Mouse (Mus musculus) heart, adult 2 months (tissue): ENCODE data around the gene Alpk1. TPM values are rescaled to one million over a fixed set of nuclear protein-coding genes. Genes with fewer than 3 reads are reported as not detected.

Experiments used
- DNase-seq, 2 experiments: peaks; one replicate each; pipeline ENCODE4 v3.0.0; 2021
- H3K27ac ChIP-seq: fragments of 200-600 bp; 2 replicates; pipeline ENCODE4 v1.8.1; 2022
- H3K27me3 ChIP-seq: fragments of 200-500 bp; 2 replicates; pipeline ENCODE4 v1.6.1; 2012; ENCODE audit warnings: mild to moderate bottlenecking, low read length, inconsistent platforms, mixed read lengths; ENCODE audit not compliant: control insufficient read depth, insufficient read depth
- H3K36me3 ChIP-seq: fragments of 200-500 bp; 2 replicates; pipeline ENCODE4 v1.6.1; 2012; ENCODE audit warnings: low read length, inconsistent platforms; ENCODE audit not compliant: control insufficient read depth, insufficient read depth
- H3K4me1 ChIP-seq: fragments of 200-500 bp; 2 replicates; pipeline ENCODE4 v1.6.1; 2011; ENCODE audit warnings: low read length; ENCODE audit not compliant: control insufficient read depth, insufficient read depth
- H3K4me3 ChIP-seq: fragments of 200-600 bp; 2 replicates; pipeline ENCODE4 v1.8.1; 2022
- H3K79me2 ChIP-seq: fragments of 200-500 bp; replicated peaks from 2 replicates; pipeline ENCODE4 v1.6.1; 2012; ENCODE audit warnings: mild to moderate bottlenecking, inconsistent platforms, low read length, moderate library complexity, mixed read lengths; ENCODE audit not compliant: control insufficient read depth, insufficient read depth
- H3K9ac ChIP-seq: fragments of 200-500 bp; 2 replicates; pipeline ENCODE4 v1.6.1; 2012; ENCODE audit warnings: low read depth, mild to moderate bottlenecking, control low read depth, inconsistent platforms, low read length, mixed read lengths
- CTCF ChIP-seq: fragments of 200-600 bp; IDR thresholded peaks from 2 replicates; pipeline ENCODE4 v1.8.1; 2022; ENCODE audit warnings: antibody characterized with exemption, mild to moderate bottlenecking, moderate library complexity
- EP300 ChIP-seq: fragments of 200-500 bp; IDR thresholded peaks from 2 replicates; pipeline ENCODE4 v1.6.1; 2011; ENCODE audit warnings: low read depth, low read length, control low read depth; ENCODE audit not compliant: insufficient read depth
- POLR2A ChIP-seq: fragments of 200-500 bp; IDR thresholded peaks from 2 replicates; pipeline ENCODE4 v1.6.1; 2011; ENCODE audit warnings: mild to moderate bottlenecking, low read depth, low read length, control low read depth; ENCODE audit not compliant: insufficient read depth
- WGBS: fragments of 180-500 bp; shearing (Covaris S2); methylation state at CpG from one replicate; pipeline ENCODE4 v1.1.7; 2018; 5-methylcytosine and 5-hydroxymethylcytosine counted together
- intact Hi-C: fragments of 180-260 bp; cut with DNase I; formaldehyde crosslinking; loops from one replicate; pipeline ENCODE4 v1.15.1; 2025
- polyA plus RNA-seq: library from polyadenylated mRNA; depleted of rRNA; stranded (reverse); fragments of >200 nt; gene quantifications from 2 replicates; pipeline ENCODE4 v1.2.3, GENCODE M21; 2012
- total RNA-seq, 2 experiments: library from RNA; stranded (reverse); gene quantifications; 2 replicates each; pipeline ENCODE4 v1.2.3; 2021

Alpk1 gene
- total and polyA plus RNA-seq, 3 experiments: 1.4 to 3.0 (median 2.4) TPM

DNA sequence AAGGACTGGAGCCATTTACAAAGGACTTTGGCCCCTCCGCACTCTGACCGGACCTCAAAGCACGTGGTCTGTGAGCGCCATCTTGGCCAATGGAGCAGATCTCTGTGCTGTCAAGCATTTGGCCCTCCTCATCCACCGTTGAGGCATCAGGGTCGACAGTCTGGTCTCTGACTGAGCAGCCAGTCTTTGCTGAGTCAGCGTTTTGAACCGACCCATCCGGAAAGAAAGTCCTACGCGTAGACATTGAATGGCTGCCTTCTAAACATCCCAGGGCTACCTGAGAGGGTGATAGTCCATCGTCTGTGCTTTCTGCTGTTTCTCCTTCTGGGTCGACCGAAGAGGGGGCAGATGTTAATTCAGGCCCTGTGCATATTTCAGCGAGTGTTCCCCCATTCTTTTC is 100.6 kb downstream of the Alpk1 start:
- DNase-seq: no peak
- Histone ChIP-seq H3K27ac (no peak overlapping the region), H3K36me3 (no peaks in the 10 kb centered on the region; the same call in 1 of the 2 replicates), H3K4me1 (no peaks in the 10 kb centered on the region), H3K4me3 (no peak overlapping the region), H3K9ac (no peak overlapping the region), H3K79me2 (no peaks in the 10 kb centered on the region), H3K27me3 (no peaks in the 10 kb centered on the region)
- TF ChIP-seq POLR2A (no peak), CTCF (no peak), EP300 (no peak)
- intact Hi-C loops: no loop called here
- 87% methylated on average over 15 of the region's 15 CpGs for WGBS

DNA sequence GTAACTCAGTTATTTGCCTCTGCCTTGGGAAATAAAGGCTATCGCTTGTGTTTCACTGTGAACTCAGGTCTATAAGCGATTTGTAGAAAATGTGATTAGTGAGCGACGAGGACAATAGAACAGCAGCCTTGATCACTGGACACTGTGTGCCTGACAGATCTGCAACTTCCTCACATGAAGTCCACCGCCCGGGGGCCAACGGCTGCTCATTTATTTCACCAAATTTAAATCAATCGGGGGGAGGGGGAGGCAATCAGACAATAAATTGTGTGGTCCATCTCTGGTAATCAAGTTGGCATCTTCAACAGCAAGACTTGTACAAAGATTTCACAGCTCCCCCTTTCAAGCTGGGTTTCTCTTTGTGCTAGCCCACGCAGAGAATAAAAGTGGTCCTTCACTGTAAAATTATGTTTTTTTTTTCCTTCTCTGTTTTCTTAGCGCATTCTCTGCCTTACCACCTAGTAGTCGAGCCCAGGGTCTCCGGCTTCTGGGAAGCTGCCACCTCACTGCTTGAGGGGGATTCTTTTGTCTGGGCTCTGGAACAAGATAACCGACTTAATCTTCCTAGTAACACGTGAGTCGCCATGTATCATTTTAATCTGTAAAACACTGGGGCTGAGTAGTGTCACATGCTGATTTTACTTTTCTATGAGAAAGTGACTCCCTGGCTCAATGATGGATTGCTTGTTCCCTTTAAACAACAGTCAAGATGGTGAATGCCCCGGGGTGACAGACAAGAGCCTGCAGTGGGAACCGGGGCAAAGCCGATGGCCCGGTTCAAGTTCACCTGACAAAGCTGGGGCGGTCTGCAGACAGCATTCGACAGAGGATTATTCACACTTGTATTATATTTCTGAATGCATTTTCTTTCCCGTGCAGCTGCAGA is 118.4 kb downstream of the Alpk1 start:
- Histone ChIP-seq H3K4me3 (no peak overlapping the region), H3K79me2 (no peaks in the 10 kb centered on the region), H3K4me1 (no peaks in the 10 kb centered on the region), H3K36me3 (no peaks in the 10 kb centered on the region), H3K27ac (no peak overlapping the region), H3K27me3 (no peaks in the 10 kb centered on the region), H3K9ac (no peak overlapping the region)
- DNase-seq: no peak
- 78% methylated on average over 22 of the region's 22 CpGs for whole genome bisulfite sequencing
- intact Hi-C loops: no loop called here
- TF ChIP-seq POLR2A (no peak), CTCF (no peak), EP300 (no peak)

GRCm38 (mm10) chr3:127660712-127661111 is 119.6 kb downstream of the Alpk1 start:
- Histone ChIP-seq H3K9ac (no peak overlapping the region), H3K27me3 (no peaks in the 10 kb centered on the region), H3K27ac (no peak overlapping the region), H3K79me2 (no peaks in the 10 kb centered on the region), H3K4me3 (no peak overlapping the region), H3K4me1 (no peaks in the 10 kb centered on the region), H3K36me3 (no peaks in the 10 kb centered on the region)
- WGBS: 87% methylated on average over 7 of the region's 7 CpGs
- intact Hi-C loops: no loop called here
- DNase-seq: no peak
- no peak for TF ChIP-seq POLR2A
- TF ChIP-seq EP300: no peak
- TF ChIP-seq CTCF: no peak

GRCm38 (mm10) chr3:127651742-127652653 is 128.3 kb downstream of the Alpk1 start:
- DNase-seq: no peak
- Histone ChIP-seq H3K36me3 (no peaks in the 10 kb centered on the region), H3K79me2 (no peaks in the 10 kb centered on the region), H3K9ac (no peak overlapping the region), H3K27me3 (no peaks in the 10 kb centered on the region), H3K27ac (no peak overlapping the region), H3K4me1 (no peaks in the 10 kb centered on the region), H3K4me3 (no peak overlapping the region)
- WGBS: 57% methylated on average over 7 of the region's 7 CpGs
- intact Hi-C loops: no loop called here
- TF ChIP-seq EP300 (no peak), CTCF (no peak), POLR2A (no peak)

- H3K9ac ChIP-seq: no peak overlapping the region
- 0 out of 2 replicates have a peak, but pooled peaks cover 3% of the 10 kb centered on the region for H3K27me3 ChIP-seq
- H3K79me2 ChIP-seq: no peaks in the 10 kb centered on the region
- no peak overlapping the region for H3K4me3 ChIP-seq
- intact Hi-C loops: no loop called here
- DNase-seq: no peak
- H3K27ac ChIP-seq: no peak overlapping the region
- TF ChIP-seq EP300 (no peak), POLR2A (no peak), CTCF (no peak)
- H3K36me3 ChIP-seq: no peaks in the 10 kb centered on the region
- H3K4me1 ChIP-seq: no peaks in the 10 kb centered on the region
- WGBS: 66% methylated on average over 18 of the region's 18 CpGs
Measured at GRCm38 (mm10) chr3:127646156-127646825, 134.0 kb downstream of the Alpk1 start.
